Mouse (Mus musculus) 3134 (cell line): ENCODE data around the gene Tenm4.

Source experiments
- DNase-seq: peaks from one replicate; pipeline ENCODE4 v3.0.0-alpha.2; 2011; ENCODE audit warnings: low spot score; ENCODE audit not compliant: insufficient read length; ENCODE audit errors: extremely low read depth

The Tenm4 gene

DNA sequence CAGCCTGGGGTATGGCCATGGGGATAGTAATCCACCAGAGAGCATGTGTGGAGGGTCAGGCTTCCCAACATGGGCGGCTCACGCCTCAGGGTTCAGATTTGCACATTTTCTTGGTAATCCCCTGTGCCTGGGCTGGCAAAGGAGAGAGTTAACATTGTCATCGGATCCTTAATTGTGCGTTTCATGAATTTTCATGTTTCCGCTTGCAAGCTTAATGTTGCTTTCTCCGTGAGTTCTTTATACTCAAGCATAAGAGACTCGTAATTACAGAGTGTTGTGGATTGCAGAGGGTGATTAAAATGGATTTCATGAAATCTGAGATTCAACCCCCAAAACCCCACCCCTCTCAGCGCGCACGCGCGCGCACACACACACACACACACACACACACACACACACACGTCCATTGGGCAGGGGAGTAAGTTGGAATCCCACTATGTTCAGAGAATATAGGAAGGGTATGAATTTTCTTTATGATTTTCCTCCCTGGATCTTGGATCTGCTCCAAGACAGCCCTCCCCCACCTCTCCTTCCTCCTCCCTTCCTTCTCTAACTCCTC, 341.0 kb downstream of the Tenm4 start:
- DNase-seq, result no peak

DNA sequence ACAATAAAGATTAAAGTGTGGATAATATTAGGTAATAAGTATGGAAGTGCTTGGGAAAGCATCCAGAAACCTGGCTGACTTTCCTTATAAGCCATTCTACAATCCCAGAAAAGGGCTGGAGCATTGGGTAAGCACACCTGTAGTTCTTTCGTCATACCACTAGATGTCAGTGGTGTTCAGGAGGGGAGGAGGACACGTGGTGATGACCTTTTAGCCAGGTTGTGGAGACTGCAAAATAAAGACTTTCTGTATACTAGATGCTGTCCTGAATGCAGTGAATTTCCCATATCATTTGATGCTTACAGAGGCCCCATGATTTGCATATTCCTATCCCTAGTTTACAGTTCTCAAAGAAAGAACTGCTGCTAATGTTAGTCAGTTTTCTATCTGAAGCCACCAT, 348.2 kb downstream of the Tenm4 start:
- peak; percentile 13 for DNase-seq

DNA sequence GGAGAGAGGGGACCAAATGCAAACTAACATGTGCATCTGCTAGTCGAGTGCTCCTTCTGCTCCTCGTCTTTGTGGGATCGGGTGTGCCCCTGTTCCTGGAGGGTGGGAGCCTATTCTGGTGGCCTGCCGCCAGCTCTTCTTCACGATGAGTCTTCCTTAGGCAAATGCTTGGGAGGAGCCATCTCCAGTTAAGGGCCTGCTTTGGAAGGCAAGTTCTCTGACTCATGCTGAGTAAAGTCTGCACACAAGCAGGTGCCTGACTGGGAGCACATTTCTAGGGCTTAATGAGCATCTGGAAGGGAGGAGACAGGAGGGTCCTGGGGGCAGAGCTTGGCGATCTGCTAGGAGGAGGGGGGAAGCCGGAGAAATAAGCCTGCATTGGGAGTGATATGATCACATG, 350.9 kb downstream of the Tenm4 start:
- DNase-seq, result peak; percentile 35

DNA sequence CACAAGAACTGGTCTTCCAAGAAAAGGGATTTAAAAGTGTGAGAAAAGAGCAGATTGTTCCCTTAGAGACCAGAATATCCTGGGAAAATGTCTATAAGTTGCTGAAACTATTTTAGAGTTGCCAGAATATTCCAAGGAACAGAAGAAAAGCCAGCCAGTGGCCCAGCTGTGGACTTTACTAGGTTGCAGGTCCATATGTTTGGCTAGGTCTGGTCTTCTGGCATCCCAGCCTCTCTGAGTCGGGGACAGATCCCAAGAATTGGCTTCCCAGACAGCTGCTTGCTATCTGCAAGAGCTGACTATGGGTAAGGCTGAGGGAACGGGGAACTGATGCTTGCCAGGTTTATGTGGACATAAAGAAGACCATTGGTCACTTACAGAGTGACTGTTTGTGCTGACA, 352.6 kb downstream of the Tenm4 start:
- DNase-seq, result no peak

DNA sequence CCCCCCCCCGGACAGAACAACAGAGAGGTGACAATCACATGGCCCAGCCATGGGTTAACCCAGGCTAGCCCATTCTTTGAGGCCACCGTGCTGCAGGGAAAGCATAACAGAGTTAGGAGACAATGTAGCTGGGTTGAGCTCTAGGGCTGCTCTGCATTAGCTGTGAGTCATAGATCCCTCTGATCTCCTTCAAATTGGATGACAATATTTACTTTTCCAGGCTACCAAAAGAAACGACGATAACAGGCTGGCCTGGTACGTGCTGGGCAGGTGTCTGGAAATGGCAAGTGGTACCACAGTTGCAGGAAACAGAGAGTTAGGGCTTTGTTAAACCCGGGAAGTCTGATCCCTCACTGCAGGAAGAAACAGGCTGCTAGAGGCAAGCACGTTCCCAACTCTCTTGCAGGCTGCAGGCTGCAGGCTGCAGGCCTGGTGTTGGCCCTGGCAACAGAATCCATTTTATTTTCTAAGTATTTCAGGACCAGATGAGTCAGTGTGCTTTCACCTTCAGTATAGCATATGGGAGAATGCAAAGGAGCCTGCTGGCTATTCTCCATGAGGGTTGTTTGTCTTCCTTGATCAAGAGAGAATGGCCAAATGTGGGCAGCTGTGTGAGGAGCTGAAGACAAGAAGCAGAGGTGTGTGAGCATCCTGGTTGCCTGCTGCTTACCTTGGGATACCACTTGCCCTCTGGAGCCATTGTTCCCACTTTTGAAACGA, 353.6 kb downstream of the Tenm4 start:
- DNase-seq, result no peak

DNA sequence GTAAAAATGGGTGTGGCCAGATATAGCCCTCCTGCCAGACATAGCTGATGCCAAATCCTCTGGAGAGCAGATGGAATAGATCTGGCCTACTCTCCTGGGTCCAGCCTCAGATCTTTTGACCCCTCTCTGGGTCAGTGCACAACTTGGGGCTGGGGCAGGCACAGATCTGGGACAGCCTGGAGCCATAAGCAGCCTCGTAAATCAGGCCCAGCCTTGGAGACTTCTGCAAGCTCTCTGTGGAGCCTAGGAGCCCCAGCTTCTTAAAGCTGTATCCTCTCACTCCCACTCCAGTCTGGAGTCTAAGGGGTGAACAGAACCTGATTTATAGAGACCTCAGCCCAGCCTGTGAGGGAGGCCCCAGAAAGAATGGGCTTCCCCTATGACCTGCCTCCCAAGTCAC, 354.3 kb downstream of the Tenm4 start:
- no peak for DNase-seq

DNA sequence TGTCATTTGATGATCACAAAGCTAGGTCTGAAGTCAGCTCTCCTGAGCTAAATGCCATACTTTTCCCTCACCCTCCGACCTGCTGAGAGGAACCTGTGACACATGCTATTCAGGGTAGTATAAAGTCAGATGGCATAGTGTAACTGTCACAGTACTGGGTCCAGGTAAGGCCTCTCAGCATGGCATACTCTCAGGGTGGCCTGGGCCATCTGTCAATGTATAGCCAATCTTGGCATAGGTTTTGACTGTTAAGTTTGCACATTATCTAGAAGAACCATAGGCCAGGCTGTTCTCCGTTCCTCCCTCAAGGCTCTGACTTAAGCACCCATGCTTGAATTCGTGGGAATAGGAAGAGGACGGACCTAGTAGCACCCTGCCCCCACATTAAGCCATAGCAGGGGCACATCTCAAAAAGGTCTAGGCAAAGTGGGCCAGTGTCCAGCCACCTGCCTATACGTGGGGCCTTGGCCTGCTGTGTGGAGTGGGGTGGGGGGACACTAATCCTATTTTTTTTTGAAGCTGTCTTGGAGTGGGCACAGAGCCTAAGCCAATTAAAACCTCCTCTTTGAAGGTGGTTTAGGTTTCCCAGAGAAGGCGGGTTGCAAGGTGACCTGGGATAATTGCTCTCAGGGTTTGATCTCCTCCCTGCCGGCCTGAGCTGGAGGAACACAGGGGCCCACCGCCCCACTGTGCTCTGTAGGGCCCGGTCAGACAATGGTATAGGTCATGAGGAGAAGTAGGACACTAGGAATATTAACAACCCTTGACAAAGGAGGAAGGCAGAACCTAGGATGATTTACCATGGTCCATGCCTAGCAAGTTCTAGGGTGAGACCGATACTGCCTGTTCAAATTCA, 359.8 kb downstream of the Tenm4 start:
- no peak for DNase-seq

DNA sequence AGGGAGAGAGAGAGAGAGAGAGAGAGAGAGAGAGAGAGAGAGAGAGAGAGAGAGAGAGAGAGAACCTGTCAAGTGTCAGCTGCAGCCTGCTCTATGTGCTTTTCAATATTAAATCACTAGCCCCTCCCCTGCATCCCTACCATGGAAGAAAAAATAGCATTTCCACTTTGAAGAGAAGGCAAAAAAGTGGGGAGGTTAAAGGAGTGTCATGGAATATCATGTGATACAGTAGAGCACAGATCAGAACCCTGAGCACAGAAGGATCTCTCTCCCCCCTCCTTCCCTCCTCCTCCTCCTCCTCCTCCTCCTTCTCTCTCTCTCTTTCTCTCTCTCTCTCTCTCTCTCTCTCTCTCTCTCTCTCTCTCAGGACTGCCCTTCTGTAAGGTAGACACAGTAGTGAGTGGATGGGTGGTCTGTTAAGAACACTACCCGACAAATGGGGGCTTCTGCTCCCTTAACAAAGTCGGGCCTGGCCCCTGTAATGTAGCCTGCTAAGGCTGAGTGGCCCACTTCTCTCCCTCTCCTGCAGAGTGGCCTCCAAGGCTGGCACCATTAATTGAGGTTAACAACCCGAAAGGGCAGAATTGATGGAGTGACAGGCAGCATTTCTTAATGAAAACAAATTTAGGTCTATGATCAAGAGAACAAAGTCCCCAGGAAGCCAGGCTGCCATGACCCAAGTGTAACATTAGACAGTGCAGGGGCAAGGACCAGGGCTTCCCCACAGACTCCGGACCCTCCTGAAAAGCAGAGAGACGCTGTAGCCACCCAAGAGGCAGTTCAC, 361.1 kb downstream of the Tenm4 start:
- no peak for DNase-seq

DNA sequence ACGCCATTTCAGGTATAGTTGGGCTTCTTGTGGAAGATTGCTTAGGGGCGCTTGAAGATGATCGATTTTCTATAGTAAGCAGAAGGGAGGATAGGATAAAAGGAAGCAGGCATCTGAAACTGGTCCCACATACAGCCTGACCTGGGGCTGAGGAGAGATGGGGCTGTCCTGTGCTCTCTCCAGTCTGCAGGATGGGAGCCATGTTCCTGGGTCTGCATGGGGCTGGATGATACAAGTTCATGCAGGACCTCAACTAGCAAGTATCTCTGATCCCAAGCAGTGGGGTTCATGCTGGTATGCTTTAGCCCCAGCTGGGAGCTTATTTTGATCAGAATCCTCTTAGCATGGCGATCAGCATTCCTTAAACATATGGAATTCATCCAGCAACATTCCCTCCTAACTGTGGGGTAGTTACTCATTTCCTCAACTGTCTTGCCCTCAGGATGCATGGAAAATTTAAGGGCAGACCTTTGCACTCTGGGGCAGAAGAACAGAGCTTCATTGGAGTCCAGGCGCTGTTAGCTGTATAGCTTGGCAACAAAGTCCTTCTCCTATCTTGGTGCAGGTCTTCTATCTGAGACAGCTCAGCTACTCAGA, 361.9 kb downstream of the Tenm4 start:
- DNase-seq, result no peak

DNA sequence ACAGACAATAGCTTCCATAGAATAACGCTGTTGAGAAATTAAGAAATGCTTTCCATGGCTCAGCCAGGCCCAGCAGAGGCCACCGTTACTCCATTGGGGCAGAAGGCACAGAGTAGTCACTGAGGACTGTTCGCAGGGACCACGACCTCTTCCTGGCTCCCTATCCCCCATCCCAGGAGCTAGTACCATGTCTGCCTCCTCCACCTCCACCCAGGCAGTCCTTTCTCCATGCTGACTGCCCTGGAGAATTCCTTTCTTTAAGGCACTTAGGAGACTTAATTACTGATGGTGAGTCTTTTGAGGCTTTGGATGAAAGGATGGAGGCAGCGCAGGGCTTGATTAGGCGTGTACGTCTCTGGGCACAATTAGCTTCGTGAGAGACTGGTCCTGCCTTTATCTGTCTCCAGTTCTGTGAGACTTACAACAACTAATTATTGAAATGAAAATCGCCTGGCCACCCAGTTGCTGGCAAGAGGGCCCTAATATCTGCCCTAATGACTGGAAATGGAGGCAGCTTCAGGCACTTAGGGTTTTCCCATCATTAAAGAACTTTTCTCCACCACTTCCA, 365.4 kb downstream of the Tenm4 start:
- no peak for DNase-seq

DNA sequence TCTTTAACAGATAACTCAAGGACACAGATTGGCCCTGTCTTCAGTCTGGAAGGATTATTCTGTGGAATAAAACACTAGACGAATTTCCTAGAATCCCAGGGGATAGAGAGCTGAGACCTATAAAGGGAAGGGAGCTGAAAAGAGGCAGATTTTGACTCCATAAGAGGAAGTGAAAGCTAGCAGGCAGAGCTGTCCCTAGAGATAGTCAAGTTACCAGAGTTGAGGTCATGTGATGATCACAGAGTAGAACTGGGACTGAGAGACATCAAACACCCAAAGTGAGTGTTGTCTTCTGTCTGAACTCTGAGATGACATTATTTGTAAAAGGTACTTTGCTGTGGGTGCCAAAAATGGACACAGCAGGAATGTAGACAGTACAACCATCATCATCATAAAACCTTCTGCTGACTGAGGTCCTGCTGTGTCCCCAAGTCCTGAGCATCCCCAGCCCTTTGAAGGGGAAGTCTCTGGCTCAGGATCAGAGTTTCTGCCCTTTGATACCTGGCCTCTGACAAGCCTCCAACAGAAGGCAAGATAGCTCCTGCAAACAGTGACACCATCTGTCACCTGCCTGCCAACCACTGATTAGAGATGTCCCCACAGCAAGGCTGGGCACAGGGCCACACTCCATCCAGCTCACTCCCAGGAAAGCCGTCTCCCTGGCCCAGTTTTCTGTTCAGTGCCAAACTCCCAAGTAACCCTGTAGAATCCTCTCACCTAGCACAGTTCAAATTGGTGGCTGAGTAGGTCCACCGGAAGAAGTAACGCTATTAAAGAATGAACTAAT, 368.4 kb downstream of the Tenm4 start:
- no peak for DNase-seq

DNA sequence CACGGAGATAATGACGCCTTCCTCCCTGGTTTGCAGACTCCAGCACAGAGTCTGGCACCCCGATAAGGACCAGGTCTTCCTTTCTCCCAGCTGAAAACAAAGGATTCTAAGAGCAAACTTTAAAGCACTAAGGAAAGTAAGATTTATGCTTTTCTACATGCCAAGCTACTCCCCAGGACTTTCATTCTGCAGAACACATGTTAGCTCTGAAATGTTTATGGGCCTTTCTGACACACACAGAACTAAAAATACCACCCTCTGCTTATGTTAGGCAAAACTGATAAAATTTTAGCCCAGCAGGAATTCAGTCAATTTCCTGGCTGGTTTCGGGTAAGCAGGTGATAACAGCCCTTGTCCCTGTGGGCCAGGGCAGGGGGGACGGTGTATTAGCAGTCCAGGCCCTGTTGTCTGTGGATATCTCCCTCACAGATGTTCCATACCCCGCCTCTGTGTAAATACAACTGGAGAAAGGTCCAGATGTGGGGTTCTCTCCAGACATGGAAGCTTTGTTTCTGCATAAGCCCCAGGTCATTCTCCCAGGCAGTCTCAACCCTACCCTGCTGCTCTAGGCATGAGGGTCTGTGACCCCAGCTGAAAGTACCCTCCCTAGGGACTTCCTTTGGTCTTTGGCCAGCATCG, 369.5 kb downstream of the Tenm4 start:
- no peak for DNase-seq

DNA sequence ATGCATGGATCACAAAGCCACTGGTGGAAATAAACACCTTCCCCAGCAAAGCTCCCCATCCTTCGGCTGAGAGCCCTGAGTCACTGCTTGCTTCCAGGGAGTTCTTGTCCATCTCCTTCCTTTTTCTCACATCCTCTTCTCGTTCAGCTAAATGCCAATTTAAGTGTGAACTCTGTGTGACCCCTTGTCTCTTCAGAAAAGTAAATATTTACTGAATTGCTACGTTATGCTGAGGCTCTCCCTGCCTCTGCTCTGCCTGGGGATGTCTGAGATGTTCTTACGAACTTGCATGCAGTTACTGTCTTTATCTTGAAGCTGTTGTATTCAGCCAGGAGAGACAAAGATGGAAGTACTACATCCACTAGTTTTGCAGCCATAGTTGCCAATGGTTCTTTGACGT, 374.9 kb downstream of the Tenm4 start:
- no peak for DNase-seq

DNA sequence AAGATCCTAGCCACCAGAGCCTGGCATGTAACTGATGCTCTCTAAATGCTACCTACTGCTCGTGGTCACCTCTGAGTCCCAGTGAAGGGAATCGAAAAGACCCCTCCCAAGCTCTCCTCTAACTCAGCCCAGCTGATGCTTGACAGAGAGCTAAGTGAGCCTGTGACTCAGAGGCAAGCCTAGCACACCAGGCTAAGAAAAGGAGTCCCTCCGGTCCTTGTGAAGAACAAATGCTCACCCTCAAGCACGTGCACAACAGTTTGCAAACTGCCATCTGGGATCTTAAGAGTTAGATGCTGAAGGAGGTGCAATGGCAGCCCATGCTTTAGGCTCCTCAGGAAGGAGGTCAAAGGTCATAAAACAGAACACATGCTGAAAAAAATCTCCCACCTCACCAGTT, 380.8 kb downstream of the Tenm4 start:
- DNase-seq, result no peak

DNA sequence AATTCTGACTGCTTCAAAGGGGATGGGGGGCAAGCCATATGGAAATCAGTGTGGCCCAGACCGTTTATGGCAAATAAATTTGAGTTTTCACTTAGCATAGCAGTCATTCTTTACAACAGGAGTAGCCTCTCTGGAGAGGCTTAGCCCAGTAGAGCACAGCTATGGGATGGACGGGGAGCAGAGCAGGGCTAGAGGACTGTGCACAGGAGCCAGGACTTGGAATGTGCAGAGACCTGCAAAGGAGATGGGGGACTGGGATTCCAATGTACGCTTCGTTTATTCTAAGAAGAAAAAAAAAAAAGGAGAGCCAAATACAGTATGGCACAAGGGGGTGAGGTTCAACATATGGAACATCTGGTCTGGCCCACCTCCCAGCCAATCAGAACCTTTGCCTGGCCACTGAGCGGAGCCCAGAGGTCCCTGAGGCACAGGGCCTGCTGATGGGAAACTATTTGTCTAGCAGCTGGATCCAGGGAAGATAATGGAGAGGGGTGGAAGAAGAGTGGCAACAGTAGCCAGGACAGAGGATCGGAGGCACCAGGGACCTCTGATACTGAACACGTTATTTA, 381.3 kb downstream of the Tenm4 start:
- DNase-seq, result no peak

DNA sequence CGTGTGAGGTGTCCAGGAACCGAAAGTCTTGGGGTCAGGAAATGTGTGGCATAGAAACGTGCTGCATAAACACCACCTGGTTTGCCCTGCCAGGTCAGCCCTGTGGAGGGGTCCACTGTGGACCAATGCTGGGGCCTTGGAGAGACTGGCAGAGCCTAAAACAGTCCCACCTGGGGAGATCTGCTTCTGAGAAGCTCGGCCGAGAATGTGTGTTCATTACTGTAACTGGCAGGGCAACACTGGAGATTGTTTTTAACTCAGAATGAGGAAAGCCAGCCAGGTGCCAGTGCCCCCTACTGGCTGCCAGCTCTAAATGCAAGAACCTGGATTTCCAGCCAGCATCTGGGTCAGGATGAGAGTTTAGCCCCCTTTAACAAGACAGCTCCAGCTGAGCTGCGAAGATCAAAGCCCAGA, 383.2 kb downstream of the Tenm4 start:
- DNase-seq, result peak; percentile 34

DNA sequence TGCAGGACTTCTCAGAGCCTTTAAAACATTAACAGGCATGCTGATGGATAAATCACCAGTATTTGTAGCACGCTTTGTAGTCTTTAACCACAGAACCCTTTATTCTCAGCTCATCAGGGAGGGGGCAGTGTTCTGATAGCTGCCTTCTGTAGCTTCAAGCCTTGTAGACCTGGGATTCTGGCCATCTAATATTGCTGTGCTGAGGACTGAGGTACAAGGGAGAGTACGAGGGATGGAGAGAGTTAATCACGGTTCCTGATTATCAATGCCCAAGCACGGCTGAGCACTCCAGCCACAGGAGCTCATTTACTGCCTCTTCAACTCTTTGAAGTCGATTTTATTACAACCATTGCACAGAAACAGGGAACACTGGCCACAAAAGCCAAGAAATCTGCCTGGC, 384.2 kb downstream of the Tenm4 start:
- no peak for DNase-seq

DNA sequence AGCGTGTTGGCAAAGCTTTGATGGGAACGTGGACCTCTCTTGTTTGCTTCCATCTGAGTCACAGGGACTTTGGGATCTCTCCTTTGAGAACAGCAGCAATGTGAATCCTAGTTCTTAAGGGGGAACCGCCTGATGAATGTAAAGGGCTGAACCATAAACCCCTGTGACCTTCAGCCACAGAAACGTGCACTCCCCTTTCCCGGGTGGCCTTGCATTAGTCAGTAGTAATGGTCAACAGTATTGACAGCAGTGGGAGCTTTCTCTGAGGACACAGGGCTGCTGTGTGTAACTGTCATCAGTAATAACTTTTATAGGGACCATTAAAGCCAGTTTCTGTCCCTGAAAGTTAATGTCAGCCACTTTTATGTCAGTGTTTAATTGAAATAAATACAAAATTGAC, 385.7 kb downstream of the Tenm4 start:
- DNase-seq, result no peak

DNA sequence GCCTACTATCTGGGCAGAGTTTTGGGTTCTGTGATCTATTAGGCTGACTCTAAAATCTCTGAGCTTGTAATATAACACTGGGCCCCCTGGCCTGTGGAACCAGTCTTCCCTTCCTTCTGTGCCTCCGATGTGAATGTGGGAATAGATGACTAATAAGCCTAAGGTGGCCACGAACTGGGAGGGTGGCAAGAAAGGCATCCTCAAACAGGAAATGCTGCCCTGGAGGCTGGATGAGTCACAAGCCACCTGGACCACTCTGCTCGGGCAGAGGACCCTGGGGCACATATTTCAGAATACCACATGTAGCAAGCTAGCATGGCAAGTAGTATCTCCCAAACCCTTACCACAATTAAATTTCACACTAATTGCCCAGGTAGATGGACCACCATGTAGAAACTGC, 391.8 kb downstream of the Tenm4 start:
- peak; percentile 78 for DNase-seq
